In genomic region chr19:38526855-38527254, GRCm38 (mm10) we compare ENCODE assay signal across 30 mouse cellular contexts. TPM values are rescaled to one million over a fixed set of nuclear protein-coding genes. Genes with fewer than 3 reads are reported as not detected.
DNase-seq lines count a peak whose midpoint lies in the region; ATAC-seq and TF ChIP-seq lines count a peak whose summit lies in the region.
"Had no signal": no experiment of that assay in that cellular context is flagged by ENCODE, and none has a peak within 500 bp of the region (broad histone marks: within the 10 kb centered on the region; RNA-seq: fewer than 3 reads in every experiment).

No protein-coding gene starts in this region.

- no peak for DNase-seq in midbrain, embryonic 10.5 days (ENCODE audit: low spot score)
- DNase-seq in ES-CJ7 (ENCODE audit: low read depth, low spot score), result peak; percentile 61
- peak; percentile 36 for DNase-seq in embryo, embryonic 11 days
- no peak for DNase-seq in lung, postnatal 10 days
- no peak for DNase-seq in cerebellum, adult 9-11 months
- DNase-seq: adrenal gland, postnatal 14 days; B cell, adult 2 months; cerebellum, adult 11 months; cerebellum, adult 9-10 months; gastrocnemius, adult 2 months; gastrocnemius, postnatal 36 days; heart, adult 2 months; heart, postnatal 10 days; kidney, adult 11 months; kidney, postnatal 25 days; left cerebral cortex, postnatal 4 days; liver, postnatal 0 days; lung, postnatal 4 days; right cerebral cortex, postnatal 14 days; thymus, postnatal 4 days had no signal

- H3K9me3 ChIP-seq in midbrain, embryonic 10.5 days (replicated peaks), result peaks cover 13% of the 10 kb centered on the region
- H3K9me3 ChIP-seq in midbrain, embryonic 15.5 days, result no peaks in the 10 kb centered on the region
- peaks cover 9% of the 10 kb centered on the region for H3K9me3 ChIP-seq in ES-Bruce4 (replicated peaks; ENCODE audit: control insufficient read depth, insufficient read depth, low read length, poor library complexity, severe bottlenecking)
- H3K9me3 ChIP-seq: forebrain, embryonic 15.5 days; G1E; liver, embryonic 12.5 days had no signal

- H3K27me3 ChIP-seq in midbrain, embryonic 10.5 days (ENCODE audit: low read depth, poor library complexity, severe bottlenecking), result no peaks in the 10 kb centered on the region
- H3K27me3 ChIP-seq in midbrain, embryonic 15.5 days (replicated peaks), result no peaks in the 10 kb centered on the region
- H3K27me3 ChIP-seq in ES-Bruce4 (ENCODE audit: control insufficient read depth, insufficient read depth, low read length, poor library complexity, severe bottlenecking), result no peaks in the 10 kb centered on the region
- H3K27me3 ChIP-seq: embryonic facial prominence, embryonic 12.5 days; forebrain, embryonic 15.5 days; heart, embryonic 13.5 days; kidney, embryonic 15.5 days; liver, embryonic 12.5 days; megakaryocyte, embryonic 14.5 days had no signal

- ATAC-seq in midbrain, embryonic 15.5 days (replicated peaks), result no peak
- ATAC-seq: forebrain, embryonic 15.5 days; inflammation-experienced regulatory T-cells, adult 6 months; liver, embryonic 12.5 days; liver, postnatal 0 days had no signal

- H3K9ac ChIP-seq in midbrain, embryonic 15.5 days, result no peak overlapping the region
- H3K9ac ChIP-seq in ES-Bruce4 (ENCODE audit: low read depth, poor library complexity, severe bottlenecking), result no peak overlapping the region
- H3K9ac ChIP-seq: embryonic facial prominence, embryonic 12.5 days; forebrain, embryonic 15.5 days; heart, embryonic 13.5 days; kidney, embryonic 15.5 days; liver, embryonic 12.5 days; liver, postnatal 0 days had no signal

- no peak overlapping the region for H3K4me2 ChIP-seq in midbrain, embryonic 15.5 days
- H3K4me2 ChIP-seq: embryonic facial prominence, embryonic 12.5 days; forebrain, embryonic 15.5 days; heart, embryonic 13.5 days; kidney, embryonic 15.5 days; liver, embryonic 12.5 days had no signal

- peaks cover 17% of the 10 kb centered on the region for H3K4me1 ChIP-seq in midbrain, embryonic 10.5 days
- H3K4me1 ChIP-seq in midbrain, embryonic 15.5 days, result peaks cover 7% of the 10 kb centered on the region; the same call in 1 of the 2 replicates
- H3K4me1 ChIP-seq in ES-Bruce4 (ENCODE audit: control insufficient read depth, insufficient read depth, low read length), result no peaks in the 10 kb centered on the region
- H3K4me1 ChIP-seq: embryonic facial prominence, embryonic 12.5 days; kidney, embryonic 15.5 days; liver, embryonic 12.5 days; megakaryocyte, embryonic 14.5 days had no signal

- no peak for TF ChIP-seq CTCF in ES-Bruce4 (IDR thresholded peaks at IDR 0.05; ENCODE audit: low read depth, low read length)

- H3K36me3 ChIP-seq in midbrain, embryonic 10.5 days, result peaks cover 20% of the 10 kb centered on the region
- H3K36me3 ChIP-seq in midbrain, embryonic 15.5 days (replicated peaks), result no peaks in the 10 kb centered on the region
- H3K36me3 ChIP-seq in ES-Bruce4 (ENCODE audit: control insufficient read depth, insufficient read depth, low read length, poor library complexity, severe bottlenecking), result no peaks in the 10 kb centered on the region
- H3K36me3 ChIP-seq: G1E; liver, embryonic 12.5 days had no signal

- peak; percentile 77 for TF ChIP-seq EP300 in ES-Bruce4 (IDR thresholded peaks at IDR 0.05; ENCODE audit: insufficient read depth, low read depth, low read length)

- 29% methylated on average over 3 of the region's 3 CpGs for whole genome bisulfite sequencing in midbrain, embryonic 10.5 days
- WGBS in midbrain, embryonic 15.5 days, result 20% methylated on average over 3 of the region's 3 CpGs

- TF ChIP-seq POLR2A in ES-Bruce4 (IDR thresholded peaks at IDR 0.05; ENCODE audit: insufficient read depth, low read length), result no peak

- H3K4me3 ChIP-seq in midbrain, embryonic 10.5 days, result no peak overlapping the region
- H3K4me3 ChIP-seq in midbrain, embryonic 15.5 days, result no peak overlapping the region
- no peak overlapping the region for H3K4me3 ChIP-seq in ES-Bruce4 (ENCODE audit: low read depth, low read length)
- H3K4me3 ChIP-seq: embryonic facial prominence, embryonic 12.5 days; forebrain, embryonic 15.5 days; gastrocnemius, adult 2 months; heart, adult 2 months; heart, embryonic 13.5 days; kidney, embryonic 15.5 days; liver, embryonic 12.5 days; megakaryocyte, embryonic 14.5 days had no signal

- H3K27ac ChIP-seq in midbrain, embryonic 10.5 days (replicated peaks), result peak overlapping the region; percentile 39; the same call in 1 of the 2 replicates
- no peak overlapping the region for H3K27ac ChIP-seq in midbrain, embryonic 15.5 days
- peak overlapping the region; percentile 73 for H3K27ac ChIP-seq in ES-Bruce4 (ENCODE audit: insufficient read depth, low read length)
- H3K27ac ChIP-seq: embryonic facial prominence, embryonic 12.5 days; forebrain, embryonic 15.5 days; gastrocnemius, adult 2 months; heart, adult 2 months; heart, embryonic 13.5 days; kidney, embryonic 15.5 days; liver, embryonic 12.5 days had no signal

RNA-seq across cellular contexts. Expression of gene Plce1, which starts 45.9 kb away (rescaled TPM):
- polyA plus RNA-seq in midbrain, embryonic 10.5 days (2016; fragmentation: Nextera tagmentation; extraction: Ambion mirVana), result 3.1 and 3.9 TPM in 2 replicates
- polyA plus RNA-seq in midbrain, embryonic 15.5 days (2015; fragmentation: Nextera tagmentation; extraction: Ambion mirVana), result 4.0 and 5.1 TPM in 2 replicates
- 2.8 and 3.7 TPM in 2 replicates for polyA plus RNA-seq in ES-Bruce4 (2011; ENCODE audit: insufficient read depth, insufficient read length, low read depth, missing spikeins)
- polyA plus RNA-seq: G1E had no signal

Comparison
In these comparisons a context has a peak if more than half of its experiments do, and no peak if none do; other contexts are left out.
1. DNase-seq: peak in ES-CJ7 (single experiment) and embryo, embryonic 11 days (single experiment); none in midbrain, embryonic 10.5 days (single experiment), lung, postnatal 10 days (single experiment) and cerebellum, adult 9-11 months (single experiment).